Mouse (Mus musculus): ENCODE results near the gene Tnks1bp1. TPM values are rescaled to one million over a fixed set of nuclear protein-coding genes. Genes with fewer than 3 reads are reported as not detected.
A peak's percentile ranks its signal among the peaks of the same experiment; 100 is the strongest.

Tnks1bp1 gene
- polyA plus RNA-seq, 1 experiment, result 29.6 TPM

GRCm38 (mm10) chr2:85103201-85103600 lies 55.4 kb downstream of the Tnks1bp1 start:
- Histone ChIP-seq H3K27me3 (ENCODE audit: control insufficient read depth, insufficient read depth, low read length) (no peaks in the 10 kb centered on the region), H3K4me3 (ENCODE audit: low read depth, low read length) (no peak overlapping the region), H3K27ac (ENCODE audit: insufficient read depth, low read depth, low read length) (no peak overlapping the region), H3K36me3 (ENCODE audit: control insufficient read depth, insufficient read depth, low read length) (no peaks in the 10 kb centered on the region), H3K4me1 (ENCODE audit: control insufficient read depth, insufficient read depth, insufficient read length, low read length) (peaks cover 30% of the 10 kb centered on the region)
- WGBS, result 89% methylated on average over 8 of the region's 8 CpGs
- TF ChIP-seq CTCF (IDR thresholded peaks at IDR 0.05; ENCODE audit: extremely low read depth, insufficient read length, insufficient replicate concordance, low read depth, low read length) (no peak), POLR2A (IDR thresholded peaks at IDR 0.05; ENCODE audit: low read depth, low read length) (no peak)

GRCm38 (mm10) chr2:85105426-85106013 lies 57.7 kb downstream of the Tnks1bp1 start:
- no peak for TF ChIP-seq POLR2A (IDR thresholded peaks at IDR 0.05; ENCODE audit: low read depth, low read length)
- WGBS, result 10% methylated on average over 11 of the region's 11 CpGs
- peaks cover 22% of the 10 kb centered on the region for H3K4me1 ChIP-seq (ENCODE audit: control insufficient read depth, insufficient read depth, insufficient read length, low read length)
- H3K36me3 ChIP-seq (ENCODE audit: control insufficient read depth, insufficient read depth, low read length), result no peaks in the 10 kb centered on the region
- H3K27ac ChIP-seq (ENCODE audit: insufficient read depth, low read depth, low read length), result peak overlapping the region; percentile 29
- no peaks in the 10 kb centered on the region for H3K27me3 ChIP-seq (ENCODE audit: control insufficient read depth, insufficient read depth, low read length)
- H3K4me3 ChIP-seq (ENCODE audit: low read depth, low read length), result no peak overlapping the region

GRCm38 (mm10) chr2:85106068-85106790 lies 58.4 kb downstream of the Tnks1bp1 start:
- TF ChIP-seq POLR2A (IDR thresholded peaks at IDR 0.05; ENCODE audit: low read depth, low read length) (no peak), CTCF (IDR thresholded peaks at IDR 0.05; ENCODE audit: extremely low read depth, insufficient read length, insufficient replicate concordance, low read depth, low read length) (no peak)
- H3K4me3 ChIP-seq (ENCODE audit: low read depth, low read length), result no peak overlapping the region
- H3K27ac ChIP-seq (ENCODE audit: insufficient read depth, low read depth, low read length), result peak overlapping the region; percentile 5; the same call in 1 of the 2 replicates
- no peaks in the 10 kb centered on the region for H3K36me3 ChIP-seq (ENCODE audit: control insufficient read depth, insufficient read depth, low read length)
- H3K4me1 ChIP-seq (ENCODE audit: control insufficient read depth, insufficient read depth, insufficient read length, low read length), result peaks cover 22% of the 10 kb centered on the region
- no peaks in the 10 kb centered on the region for H3K27me3 ChIP-seq (ENCODE audit: control insufficient read depth, insufficient read depth, low read length)
- WGBS, result 41% methylated on average over 7 of the region's 7 CpGs

GRCm38 (mm10) chr2:85106941-85107340 lies 59.1 kb downstream of the Tnks1bp1 start:
- Histone ChIP-seq H3K27ac (ENCODE audit: insufficient read depth, low read depth, low read length) (peak overlapping the region; percentile 4; the same call in 1 of the 2 replicates), H3K4me1 (ENCODE audit: control insufficient read depth, insufficient read depth, insufficient read length, low read length) (peaks cover 22% of the 10 kb centered on the region), H3K4me3 (ENCODE audit: low read depth, low read length) (no peak overlapping the region), H3K27me3 (ENCODE audit: control insufficient read depth, insufficient read depth, low read length) (no peaks in the 10 kb centered on the region), H3K36me3 (ENCODE audit: control insufficient read depth, insufficient read depth, low read length) (no peaks in the 10 kb centered on the region)
- TF ChIP-seq CTCF (IDR thresholded peaks at IDR 0.05; ENCODE audit: extremely low read depth, insufficient read length, insufficient replicate concordance, low read depth, low read length), result no peak
- TF ChIP-seq POLR2A (IDR thresholded peaks at IDR 0.05; ENCODE audit: low read depth, low read length), result no peak
- 25% methylated on average over 4 of the region's 4 CpGs for WGBS

GRCm38 (mm10) chr2:85110288-85110875 lies 62.6 kb downstream of the Tnks1bp1 start:
- no peak overlapping the region for H3K4me3 ChIP-seq (ENCODE audit: low read depth, low read length)
- H3K4me1 ChIP-seq (ENCODE audit: control insufficient read depth, insufficient read depth, insufficient read length, low read length), result peaks cover 18% of the 10 kb centered on the region
- H3K27ac ChIP-seq (ENCODE audit: insufficient read depth, low read depth, low read length), result no peak overlapping the region
- H3K36me3 ChIP-seq (ENCODE audit: control insufficient read depth, insufficient read depth, low read length), result no peaks in the 10 kb centered on the region
- TF ChIP-seq POLR2A (IDR thresholded peaks at IDR 0.05; ENCODE audit: low read depth, low read length) (no peak), CTCF (IDR thresholded peaks at IDR 0.05; ENCODE audit: extremely low read depth, insufficient read length, insufficient replicate concordance, low read depth, low read length) (no peak)
- 85% methylated on average over 9 of the region's 9 CpGs for WGBS
- no peaks in the 10 kb centered on the region for H3K27me3 ChIP-seq (ENCODE audit: control insufficient read depth, insufficient read depth, low read length)

Other genes with a start within 250 kb of the Tnks1bp1 start
- 28.6 and 85.7 TPM in 2 replicates for gene Ube2l6, start 249.2 kb upstream of the Tnks1bp1 start, polyA plus RNA-seq (2012; rRNA removed)
- 0.06 TPM in 1 of 2 replicates, not detected in the other for gene Smtnl1, start 225.4 kb upstream of the Tnks1bp1 start, polyA plus RNA-seq (2012; rRNA removed)
- gene Timm10, start 221.0 kb upstream of the Tnks1bp1 start, polyA plus RNA-seq (2012; rRNA removed), result 28.6 and 32.0 TPM in 2 replicates
- 1.8 and 4.4 TPM in 2 replicates for gene Slc43a1, start 209.2 kb upstream of the Tnks1bp1 start, polyA plus RNA-seq (2012; rRNA removed)
- gene Rtn4rl2, start 161.3 kb upstream of the Tnks1bp1 start, polyA plus RNA-seq (2012; rRNA removed), result 4.8 and 11.8 TPM in 2 replicates
- 14.4 and 31.1 TPM in 2 replicates for gene Slc43a3, start 111.4 kb upstream of the Tnks1bp1 start, polyA plus RNA-seq (2012; rRNA removed)
- 0.49 and 1.1 TPM in 2 replicates for gene Prg2, start 67.6 kb upstream of the Tnks1bp1 start, polyA plus RNA-seq (2012; rRNA removed)
- not detected in 2 replicates for gene Prg3, start 59.8 kb upstream of the Tnks1bp1 start, polyA plus RNA-seq (2012; rRNA removed)
- gene Ssrp1, start 10.8 kb upstream of the Tnks1bp1 start, polyA plus RNA-seq (2012; rRNA removed), result 27.0 and 47.2 TPM in 2 replicates
- 0.16 and 0.17 TPM in 2 replicates for gene P2rx3, start 10.6 kb upstream of the Tnks1bp1 start, polyA plus RNA-seq (2012; rRNA removed)
- gene Aplnr, start 88.2 kb downstream of the Tnks1bp1 start, polyA plus RNA-seq (2012; rRNA removed), result 2.7 and 4.7 TPM in 2 replicates
- 0.84 and 1.5 TPM in 2 replicates for gene Lrrc55, start 149.2 kb downstream of the Tnks1bp1 start, polyA plus RNA-seq (2012; rRNA removed)